Mouse (Mus musculus) spleen, postnatal 36 days (tissue): Measurements from ENCODE around the gene Vmac.

ENCODE experiments used
- DNase-seq, 2 experiments: peaks; one replicate each; pipeline ENCODE4 v3.0.0; 2022; ENCODE audit warnings: low spot score in 2 of 2, mixed read lengths in 1 of 2

Gene Vmac

DNA sequence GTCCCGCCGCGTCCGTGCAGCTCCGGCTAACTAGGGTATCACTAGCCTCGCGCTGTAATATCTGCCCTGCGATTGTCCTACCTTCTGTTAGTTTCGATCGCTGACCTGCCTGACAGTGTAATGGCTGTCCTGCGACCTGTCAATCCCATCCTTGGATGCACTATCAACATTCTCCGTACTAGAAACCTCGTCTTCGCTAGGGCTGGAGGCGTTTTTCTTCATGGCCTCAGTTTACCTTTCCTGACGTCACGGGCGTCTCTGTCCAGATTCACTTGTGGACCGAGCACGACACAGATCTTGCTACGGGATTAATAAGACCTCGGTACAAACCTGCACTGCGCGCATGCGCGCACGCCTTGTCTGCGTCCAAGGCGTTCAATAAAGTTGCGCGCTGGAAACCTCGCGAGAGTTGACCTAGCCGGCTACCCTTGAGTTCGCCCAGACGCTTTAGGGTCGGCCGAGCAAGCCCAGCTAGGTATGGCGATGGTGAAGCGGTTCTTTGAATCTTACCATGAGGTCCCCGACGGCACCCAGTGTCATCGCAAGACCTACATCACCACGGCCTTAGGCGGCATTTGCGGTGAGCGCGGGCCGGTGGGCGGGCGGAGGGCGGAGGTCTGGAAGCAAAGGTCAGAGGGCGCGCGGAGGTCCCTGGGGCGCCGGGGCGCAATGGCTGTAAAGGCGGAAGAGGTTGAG lies at the start of gene Vmac, which contains the start of gene Ndufa11:
Gene Vmac, minus strand, starts transcription at position 660 of the 696 bp plus-strand sequence.
Gene Ndufa11, plus strand, starts transcription at position 405 of the 696 bp plus-strand sequence.
- peak; percentile 87 to 92 for DNase-seq

DNA sequence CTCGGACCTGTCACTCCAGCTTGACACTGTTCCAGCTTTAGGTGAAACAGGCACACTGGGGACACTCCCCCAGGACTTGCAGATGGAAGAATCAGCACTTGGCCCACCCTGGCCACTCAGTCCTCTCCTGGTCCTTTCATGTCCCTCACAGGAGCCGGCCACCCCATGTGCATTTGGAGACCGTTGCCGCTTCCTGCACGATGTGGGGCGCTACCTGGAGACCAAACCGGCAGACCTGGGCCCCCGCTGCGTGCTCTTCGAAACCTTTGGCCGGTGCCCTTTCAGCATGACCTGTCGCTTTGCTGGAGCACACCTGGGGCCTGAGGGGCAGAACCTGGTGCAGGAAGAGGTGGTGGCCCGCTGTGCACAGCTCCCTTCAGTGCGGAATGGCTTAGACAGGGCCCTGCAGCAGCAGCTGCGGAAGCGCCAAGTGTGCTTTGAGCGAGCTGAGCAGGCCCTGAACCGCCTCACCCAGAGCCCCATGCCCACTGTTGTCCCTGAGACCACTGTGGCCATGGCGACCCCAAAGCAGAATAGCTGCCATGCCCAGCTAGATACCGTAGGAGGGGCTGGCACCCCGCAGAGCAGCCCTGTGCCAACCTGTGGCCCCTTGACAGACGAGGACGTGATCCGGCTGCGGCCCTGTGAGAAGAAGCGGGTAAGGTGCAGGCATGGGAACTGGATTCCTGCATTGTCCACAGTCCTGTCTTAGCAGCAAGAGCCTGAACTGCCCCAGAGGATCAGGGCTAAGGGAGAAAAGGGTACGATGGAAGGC lies 49.0 kb upstream of the Vmac start:
- no peak for DNase-seq

DNA sequence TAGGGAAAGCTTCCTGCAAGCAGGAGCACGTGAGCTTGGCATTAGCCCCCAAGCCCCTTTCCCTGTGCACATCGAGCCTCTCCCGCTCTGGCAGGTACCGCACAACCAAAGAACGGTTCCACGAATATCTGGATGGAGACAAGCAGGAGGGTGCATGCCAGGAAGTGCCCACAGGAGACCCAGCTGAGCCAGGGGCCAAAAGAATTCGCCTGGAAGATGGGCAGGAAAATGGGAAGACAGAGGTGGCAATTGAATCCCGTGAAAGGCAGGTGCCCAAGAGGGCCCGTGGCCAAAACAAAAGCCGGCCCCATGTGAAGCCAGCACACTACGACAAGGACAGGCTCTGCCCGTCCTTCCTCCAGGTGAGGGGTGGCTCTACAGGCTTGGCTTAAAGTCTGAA lies 47.6 kb upstream of the Vmac start:
- DNase-seq = no peak

DNA sequence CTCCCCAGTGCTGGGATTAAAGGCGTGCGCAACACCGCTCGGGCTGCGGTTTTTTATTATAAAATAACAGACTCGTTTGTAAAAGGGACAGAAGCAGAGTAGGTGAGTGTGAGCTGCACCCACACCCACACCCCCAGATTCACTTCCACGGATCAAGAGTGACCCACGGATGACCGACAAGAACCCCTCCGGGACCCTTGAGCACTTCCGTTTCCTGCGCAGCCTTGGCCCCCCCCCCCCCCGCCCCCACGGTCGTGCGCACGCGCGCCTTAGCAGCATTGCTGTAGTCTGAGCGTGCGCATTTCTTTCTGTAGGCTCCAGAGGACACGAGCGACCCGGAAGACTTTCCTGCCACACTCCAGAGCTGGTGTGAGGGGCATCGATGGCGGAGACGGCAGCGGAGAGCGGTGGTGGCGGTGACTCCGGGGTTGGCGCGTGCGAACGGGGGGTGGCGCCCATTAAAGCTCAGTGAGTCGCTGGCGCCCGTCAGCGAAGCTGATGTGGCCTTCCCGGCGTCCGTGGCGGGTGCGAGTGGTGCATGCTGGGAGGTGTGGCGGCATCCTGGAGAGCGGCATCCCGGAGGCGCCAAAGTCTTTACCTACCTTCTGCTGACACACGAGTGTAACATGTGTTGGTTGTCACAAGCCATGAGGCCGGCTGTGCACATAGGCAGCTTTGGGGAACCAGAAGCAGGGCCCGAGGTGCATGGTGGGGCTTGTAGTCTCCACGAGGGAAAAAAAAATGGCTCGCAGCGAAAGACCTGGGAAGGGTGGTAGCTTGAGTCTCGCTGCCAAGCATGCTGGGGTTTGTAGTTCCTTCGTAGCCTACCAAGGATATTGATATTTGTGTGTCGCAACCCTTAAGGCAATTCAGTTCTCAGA lies 46.9 kb upstream of the Vmac start, which contains the start of gene Dus3l:
Gene Dus3l, plus strand, starts transcription at position 284 of the 881 bp plus-strand sequence.
- DNase-seq = peak; percentile 86 to 90

DNA sequence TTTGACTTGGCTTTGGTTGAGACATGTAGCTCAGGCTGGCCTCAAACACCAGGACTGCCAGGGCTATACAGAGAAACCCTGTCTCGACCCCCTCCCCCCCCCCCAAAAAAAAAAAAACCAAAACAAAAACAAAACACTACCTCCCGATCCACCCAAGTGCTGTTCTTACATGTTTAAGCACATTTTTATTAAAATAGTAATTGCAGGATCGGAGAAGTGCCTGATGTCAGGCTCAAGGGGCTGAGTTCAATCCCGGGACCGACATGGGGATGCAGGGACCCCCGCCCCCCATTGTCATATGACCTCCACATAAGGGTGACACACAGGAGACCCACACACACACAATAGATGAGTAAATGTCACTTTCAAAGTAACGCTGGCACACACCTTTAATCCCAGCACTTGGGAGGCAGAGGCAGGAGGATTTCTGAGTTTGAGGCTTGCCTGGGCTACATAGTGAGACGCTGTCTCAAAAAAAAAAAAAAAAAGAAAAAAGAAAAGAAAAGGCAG lies 46.0 kb upstream of the Vmac start:
- DNase-seq = no peak

DNA sequence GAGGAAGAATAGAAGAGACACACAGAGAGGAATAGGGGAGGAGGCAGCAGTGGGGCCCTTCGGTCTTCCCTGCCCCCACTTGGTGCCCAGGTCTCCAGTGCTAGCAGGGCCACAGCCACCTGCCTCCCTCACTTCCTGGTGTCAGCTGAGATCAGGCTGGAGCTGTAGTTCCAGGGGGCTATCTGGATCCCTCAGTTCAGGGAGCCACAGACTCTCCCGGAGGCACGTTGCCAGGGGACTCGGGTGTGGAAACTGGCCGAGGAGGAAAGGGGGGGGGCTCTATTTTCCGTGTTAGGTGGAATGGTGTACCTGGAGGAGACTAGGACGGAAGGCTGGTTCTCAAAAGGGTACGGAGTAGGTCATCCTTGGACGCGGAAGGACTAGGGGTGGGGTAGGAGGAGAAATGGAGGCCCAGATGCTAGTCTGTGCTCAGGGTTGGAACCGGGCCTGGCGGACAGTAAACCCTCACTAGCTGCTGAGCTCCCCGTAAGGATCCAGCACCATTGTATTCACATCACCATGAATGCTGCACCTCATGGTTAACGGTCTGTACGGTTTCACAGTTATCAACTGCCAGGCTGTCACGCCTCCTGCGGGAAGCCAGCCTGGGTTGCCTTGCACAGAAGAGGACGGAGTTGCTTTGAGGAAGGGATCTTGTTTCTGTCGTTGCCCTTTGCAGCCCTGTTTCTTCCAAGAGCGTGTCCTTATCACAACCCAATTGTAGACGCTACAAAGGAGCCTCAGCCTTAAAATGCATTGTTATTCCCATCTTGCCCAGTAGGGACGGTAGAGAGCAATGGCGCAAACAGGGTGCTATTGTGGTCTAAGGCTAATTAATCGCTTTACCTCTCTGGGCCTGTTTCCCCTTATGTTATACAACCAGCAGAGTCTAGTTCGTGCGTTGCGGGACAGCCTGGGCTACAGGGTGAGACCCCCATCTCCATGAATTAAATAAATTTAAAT lies 45.2 kb upstream of the Vmac start:
- DNase-seq = peak; percentile 67 to 74

DNA sequence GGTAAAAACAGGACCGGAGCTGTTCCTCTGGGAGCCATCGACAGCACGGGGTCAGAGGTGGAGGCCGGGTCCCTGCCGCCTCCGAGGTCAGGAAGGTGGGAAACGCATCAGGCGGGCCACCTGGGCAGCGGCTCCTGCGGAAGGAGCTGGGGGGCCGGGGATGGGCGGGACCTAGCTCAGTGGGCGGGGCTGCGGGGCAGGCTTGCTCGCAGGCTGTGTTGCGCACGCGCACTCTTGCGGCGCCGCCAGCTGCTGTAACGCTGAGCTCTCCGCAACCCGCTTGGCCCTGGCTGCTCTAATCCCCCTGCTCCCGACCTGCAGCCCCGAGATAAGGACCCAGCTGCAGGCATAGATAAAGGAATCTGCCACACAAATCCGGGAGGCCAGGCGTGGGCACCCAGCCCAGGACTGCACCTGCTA lies 44.2 kb upstream of the Vmac start:
- peak; percentile 88 to 90 for DNase-seq

DNA sequence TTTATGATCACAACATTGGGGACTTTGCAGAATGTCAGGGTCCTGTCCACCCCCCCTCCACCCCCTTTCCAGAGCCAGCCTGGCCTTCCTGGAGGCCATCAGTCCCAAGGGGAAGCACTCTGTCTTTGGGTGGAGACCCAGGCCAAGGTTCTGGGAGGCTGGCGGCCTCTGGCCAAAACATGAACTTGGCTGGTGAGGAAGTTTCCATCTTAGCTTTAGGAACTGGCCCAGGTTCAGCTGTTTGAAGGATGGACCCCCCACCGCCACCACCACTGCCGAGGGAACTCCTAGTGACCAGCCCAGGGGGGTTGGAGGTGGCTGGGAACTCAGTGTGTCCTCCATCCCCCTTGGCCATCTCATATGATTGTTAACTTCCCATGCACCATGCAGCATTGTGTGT lies 43.3 kb upstream of the Vmac start:
- no peak for DNase-seq

DNA sequence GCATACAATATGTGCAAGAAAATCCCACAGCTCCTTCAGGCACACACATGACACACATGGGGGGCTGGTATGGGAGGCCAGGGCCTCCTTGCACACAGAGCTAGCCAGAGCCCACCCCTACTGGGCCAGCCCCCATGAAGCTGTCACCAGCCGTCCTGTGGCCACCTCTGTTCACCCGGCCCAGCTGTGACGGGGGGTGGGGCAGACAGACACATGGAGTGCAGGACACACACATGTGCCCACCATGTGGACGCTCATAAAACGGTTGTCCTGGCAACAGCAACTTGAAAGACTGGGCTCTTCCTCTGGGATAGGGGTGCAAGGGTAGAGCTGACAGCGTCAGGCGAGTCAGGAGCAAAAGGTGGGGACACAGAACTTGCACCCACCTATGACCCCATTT lies 41.4 kb upstream of the Vmac start:
- no peak for DNase-seq

DNA sequence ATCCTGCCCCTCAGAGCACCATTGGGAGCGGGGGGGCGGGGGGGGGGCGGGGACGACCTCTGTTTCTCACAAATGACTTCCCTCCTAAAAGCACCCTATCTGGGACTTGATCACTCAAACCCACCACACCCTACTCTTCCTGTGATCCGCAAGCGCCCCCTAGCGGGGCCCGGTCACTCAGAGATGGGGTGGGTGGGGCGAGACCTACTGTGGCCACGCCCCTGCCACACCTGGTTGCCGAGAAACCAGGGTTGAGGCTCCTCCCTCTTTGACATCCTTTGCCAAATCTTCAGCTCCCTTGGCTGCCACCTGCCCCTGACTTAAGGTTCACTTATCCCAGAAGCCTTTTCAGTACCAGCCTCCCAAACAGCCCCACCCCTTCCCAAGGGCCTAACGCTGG lies 40.3 kb upstream of the Vmac start:
- peak; percentile 70 to 81 for DNase-seq

DNA sequence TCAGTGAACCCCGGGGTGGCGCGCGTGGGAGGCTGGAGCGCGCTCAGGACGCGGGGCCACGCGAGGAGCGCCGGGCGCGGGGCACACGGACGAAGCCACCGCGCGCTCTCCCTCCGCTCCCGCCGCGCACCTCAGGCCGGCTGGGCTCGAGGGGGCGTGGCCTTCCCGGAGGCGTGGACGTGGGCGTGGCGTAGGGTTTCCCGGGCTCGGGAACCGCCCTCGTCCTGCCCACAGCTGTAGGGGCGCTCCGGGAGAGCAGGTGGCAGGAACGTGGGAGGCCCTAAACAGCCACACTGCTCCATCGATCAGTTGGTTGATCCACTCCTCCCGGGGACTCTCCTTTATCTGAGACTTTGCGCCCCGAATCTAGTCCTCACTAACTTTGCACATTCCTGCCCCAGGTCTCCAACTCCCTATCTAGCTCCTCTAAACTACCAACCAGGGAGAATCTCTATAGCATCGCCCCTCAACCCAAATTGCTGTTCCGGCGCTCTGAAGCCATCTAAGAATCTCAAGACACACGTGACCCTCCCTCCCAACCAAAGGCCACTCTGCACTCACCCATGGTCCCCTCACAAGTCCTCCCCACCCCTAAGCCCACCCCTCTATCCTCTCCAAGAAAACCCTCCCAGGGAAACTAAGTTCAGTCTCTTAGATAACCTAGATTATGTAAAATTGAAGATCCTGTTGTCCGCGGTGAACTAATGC lies 39.7 kb upstream of the Vmac start, which contains the start of gene Nrtn:
Gene Nrtn, minus strand, starts transcription at position 115 of the 708 bp plus-strand sequence.
- DNase-seq = peak; percentile 53 to 71

DNA sequence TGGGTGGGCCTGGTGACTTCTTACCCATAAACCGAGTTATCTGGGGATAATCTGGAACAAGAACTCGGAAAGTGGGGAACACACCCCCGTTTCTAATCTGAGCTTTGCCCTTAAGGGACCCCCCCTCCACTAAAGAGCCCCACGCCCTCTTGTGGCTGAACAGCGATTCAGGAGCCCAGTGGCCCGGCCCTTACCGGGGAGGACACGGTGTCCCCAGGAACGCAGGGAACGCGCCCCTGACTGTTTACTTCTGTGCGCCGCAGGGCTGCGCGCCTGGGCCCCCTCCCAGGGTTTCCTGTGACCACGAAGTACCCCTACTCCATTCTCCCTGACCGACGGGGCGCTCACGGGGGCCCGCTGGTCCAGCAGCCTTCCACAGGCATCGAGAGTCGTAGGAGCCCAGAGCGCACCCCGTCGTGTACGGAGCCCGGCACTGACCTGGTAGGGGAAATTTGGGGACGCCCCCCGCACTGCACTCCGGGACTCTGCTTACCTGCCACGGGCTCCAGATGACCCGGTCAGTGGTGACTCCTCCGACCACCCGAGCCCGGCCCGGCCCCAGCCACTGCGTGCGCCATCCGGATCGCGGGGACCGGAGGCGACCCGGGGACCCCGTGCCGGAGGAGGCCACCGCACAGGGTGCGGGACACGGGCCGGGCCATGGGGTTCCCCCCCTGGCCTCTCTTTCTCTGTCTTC lies 39.0 kb upstream of the Vmac start:
- DNase-seq = no peak

DNA sequence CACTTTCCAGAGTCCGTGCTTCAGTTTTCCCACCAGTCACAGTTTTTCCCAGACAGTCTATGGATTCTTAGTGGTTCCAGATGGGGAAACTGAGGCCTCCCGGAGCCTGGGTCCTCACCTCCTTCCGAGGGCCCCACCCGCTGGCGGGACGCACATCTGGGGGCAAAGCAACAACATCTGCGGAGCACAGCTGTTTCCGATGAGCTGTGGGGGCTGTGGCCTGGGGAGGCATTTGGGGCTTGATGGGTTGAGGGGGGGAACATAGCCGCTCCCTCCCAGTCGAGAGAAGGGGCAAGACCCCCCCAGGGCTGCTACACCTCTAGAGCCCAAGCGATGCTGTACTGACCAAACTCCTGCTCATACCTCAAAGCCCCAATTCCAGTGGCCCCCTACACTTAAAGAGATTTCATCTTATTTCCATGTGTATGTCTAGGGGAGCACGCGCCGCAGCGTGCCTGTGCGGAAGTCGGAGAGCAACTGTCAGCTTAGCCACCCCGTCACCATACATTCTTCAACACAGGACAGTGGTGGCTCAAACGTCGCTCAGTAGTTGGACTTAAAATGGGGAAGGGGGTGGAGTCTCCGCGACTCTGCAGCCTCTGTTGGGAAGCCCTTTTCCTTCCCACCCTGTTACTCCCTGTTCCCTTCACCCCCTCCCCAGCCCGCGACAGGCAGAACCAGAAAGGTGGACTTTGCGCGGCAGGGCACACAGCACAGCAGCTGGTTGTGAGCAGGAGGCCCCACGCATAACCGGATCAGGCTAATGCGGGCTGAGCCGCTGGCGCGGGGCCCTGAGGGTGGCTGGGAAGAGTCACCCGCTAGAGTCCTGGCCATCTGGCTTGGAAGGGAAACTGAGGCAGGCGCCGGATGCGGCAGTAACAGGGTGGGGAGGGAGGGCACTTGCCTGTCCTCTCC lies 36.7 kb upstream of the Vmac start:
- DNase-seq = no peak

DNA sequence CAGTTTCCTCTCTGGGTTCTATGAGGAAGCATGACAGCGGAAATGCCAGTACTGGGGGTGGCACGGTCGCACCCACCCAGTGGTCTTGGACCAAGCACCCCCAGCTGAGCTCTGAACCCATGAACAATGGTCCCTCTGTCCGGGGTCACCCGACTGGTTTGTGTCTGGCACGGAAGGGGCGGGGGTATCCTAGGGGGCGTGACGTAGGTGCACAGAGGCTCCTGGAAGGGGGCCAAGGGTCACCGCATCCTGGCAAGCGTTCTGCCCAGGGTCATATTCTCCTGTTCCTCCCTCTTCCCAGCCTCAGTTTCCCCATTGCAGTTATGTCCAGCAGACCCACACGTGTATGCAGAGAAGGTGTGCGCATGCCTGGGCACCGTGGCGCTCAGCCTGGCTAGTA lies 35.6 kb upstream of the Vmac start:
- no peak for DNase-seq

DNA sequence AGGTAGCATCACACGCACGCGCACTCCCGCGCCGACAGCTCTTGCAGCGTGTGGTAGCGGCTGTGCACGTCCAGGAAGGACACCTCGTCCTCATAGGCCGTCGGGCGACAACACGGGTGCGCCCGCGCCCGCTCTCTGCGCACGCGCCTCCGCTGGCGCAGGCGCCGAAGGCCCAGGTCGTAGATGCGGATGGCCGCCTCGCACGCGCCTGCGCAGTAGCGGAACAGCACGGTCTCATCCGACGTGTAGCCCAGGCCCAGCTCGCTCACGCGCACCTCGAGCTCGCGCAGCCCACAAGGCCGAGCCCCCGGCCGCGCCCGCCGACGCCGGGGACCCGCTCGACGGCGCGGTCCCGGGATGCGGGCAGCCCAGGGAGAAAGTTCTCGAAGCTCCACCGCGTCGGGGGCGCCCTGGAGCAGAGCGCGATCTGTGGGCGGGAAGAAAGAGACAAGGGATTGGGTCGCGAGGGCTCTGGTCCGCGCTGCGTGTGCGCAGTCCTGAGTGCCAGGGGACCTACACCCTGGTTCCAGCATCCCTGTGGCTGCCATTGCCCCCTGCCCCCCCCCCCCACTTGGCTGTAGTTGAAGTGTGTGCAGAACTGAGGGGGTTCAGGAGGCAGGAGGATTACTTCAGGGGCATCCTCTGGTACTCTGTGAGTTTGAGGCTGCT lies 33.7 kb upstream of the Vmac start:
- DNase-seq = no peak

DNA sequence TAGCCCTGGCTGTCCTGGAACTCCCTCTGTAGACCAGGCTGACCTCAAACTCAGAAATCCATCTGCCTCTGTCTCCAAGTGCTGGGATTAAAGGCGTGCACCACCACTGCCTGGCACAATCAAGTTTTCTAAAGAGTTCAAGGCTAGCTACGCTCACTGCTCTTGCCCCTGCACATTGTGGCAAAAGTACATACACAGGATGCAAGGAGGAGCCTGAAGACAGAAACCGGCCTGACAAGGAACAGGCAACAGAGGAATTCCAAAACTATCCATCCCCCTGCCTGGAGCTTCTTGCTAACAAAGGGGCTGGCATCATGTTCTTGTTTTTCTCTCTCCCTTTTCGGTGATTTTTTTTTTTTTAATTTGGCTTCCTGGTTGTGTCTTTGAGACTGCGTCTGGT lies 26.4 kb upstream of the Vmac start:
- no peak for DNase-seq

DNA sequence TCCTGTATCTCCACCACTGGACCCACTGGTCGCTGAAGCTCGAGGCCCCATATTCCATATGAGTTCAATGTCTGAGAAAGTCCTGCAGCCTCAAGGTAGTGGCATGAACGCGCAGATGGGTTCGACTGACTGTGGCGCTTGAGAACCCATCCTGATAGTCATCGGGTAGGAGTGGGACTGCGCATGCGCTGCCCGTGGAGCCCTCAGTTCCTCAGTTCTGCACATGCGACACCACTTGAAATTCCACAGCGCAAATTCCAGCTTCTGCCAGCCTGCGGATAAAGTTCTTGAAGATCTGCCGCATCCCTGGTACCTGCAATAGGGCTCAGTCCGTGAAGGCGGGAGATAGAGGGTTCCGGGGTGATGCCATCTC lies 23.0 kb upstream of the Vmac start:
- DNase-seq = no peak
